Mouse (Mus musculus) erythroblast, embryonic 14.5 days (primary cell): ENCODE measurements around the gene Tmem164.

ENCODE experiments used
- GATA1 ChIP-seq: IDR thresholded peaks from 2 replicates; pipeline ENCODE4 v1.6.1; 2012; ENCODE audit warnings: low read length, inconsistent platforms, mixed read lengths
- TAL1 ChIP-seq: IDR thresholded peaks from 3 replicates; pipeline ENCODE4 v1.6.1; 2012; ENCODE audit warnings: low read length, inconsistent platforms, mixed read lengths

- TF ChIP-seq GATA1 (no peak), TAL1 (no peak)
Observed at GRCm38 (mm10) chrX:142703953-142704352, 22.7 kb downstream of the Tmem164 start.
